Mouse (Mus musculus): ENCODE measurements at regions not wholly inside any gene's neighbourhood (a gene's known extent, or its start where the extent isn't known, plus 50 kb on each side); places are given as distances from the start of the nearest gene placed in this dataset.

- DNase-seq (ENCODE audit: low spot score): no peak
Observed at GRCm38 (mm10) chr16:93131404-93131803, 305.5 kb upstream of the Runx1 start.

- no peak for DNase-seq (ENCODE audit: low spot score)
Observed at GRCm38 (mm10) chr16:93130622-93131021, 304.7 kb upstream of the Runx1 start.

DNA sequence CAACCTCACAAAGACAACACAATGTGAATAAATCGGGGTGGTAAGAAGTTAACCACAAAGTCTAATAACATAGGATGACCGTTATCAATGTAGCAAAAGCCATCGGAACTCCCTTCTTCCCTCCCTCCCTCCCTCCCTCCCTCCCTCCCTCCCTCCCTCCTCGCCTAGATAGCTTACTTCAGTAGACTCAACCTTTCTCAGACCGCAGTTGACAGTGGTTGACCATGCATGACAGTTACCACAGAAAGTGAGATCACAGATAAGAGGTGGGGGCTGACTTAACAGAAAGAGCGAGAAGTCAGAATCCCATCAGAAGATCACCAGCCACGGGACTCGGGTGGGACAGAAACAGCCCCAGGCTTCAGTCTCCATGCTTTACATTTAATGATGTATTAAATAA, 297.8 kb upstream of the Runx1 start:
- DNase-seq (ENCODE audit: low spot score): no peak

DNA sequence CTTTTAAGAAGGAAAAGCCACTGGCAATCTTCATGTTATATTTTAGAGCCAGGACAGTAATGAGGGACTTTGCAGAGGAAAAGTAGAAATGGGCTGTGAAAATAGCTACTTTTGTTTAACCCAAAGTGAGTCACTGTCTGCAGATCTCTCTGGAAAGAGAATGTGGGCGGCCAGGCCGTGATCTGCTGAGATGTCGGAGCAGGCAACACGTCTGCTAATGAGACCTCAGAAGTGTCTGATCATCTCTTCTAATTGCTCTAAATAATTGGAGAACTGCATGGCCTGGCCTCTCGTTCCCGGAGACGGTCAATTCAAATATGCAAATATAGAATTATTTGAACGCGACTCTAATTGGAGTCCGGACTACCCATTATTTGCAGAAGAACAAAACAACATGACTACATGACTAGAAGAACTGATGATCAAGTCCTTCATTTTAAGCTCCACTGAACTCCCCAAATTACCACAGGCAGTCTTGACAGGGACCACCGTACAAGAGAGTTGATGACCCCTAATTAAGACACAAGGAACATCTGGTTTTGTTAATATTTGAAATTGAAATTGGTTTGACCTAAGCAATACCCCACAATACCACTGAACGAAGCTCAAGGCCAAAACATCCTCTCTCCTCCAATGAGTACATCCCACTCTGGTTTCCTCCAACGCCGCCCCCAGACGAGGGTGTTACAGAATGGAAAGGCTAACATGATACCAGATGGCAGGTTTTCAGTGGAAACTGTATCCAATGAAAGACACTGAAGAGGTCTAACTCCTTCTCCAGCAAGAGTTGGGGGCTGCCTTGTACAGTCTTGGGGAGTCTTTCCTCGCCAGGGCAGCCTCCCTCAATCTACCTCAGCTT, 290.4 kb upstream of the Runx1 start:
- no peak for DNase-seq (ENCODE audit: low spot score)

DNA sequence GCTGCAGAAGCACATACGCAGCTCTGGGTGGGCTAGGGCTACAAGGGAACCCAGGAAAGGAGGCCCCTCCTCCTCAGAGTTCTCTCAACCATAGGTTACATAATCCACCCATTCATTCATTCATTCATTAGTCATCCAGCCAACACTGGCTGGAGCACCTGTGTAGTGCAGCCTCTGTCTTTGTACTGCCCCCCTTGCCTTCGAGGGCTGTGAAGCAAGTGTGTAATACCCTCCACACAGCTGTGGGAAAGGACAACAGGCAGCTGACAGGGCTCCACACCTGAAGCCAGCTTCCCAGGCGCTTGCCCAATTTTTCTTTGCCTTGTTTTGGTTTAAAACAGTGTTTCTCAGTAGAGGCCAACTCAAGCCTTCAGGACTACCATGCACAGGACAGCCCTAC, 285.0 kb upstream of the Runx1 start:
- DNase-seq (ENCODE audit: low spot score): no peak

DNA sequence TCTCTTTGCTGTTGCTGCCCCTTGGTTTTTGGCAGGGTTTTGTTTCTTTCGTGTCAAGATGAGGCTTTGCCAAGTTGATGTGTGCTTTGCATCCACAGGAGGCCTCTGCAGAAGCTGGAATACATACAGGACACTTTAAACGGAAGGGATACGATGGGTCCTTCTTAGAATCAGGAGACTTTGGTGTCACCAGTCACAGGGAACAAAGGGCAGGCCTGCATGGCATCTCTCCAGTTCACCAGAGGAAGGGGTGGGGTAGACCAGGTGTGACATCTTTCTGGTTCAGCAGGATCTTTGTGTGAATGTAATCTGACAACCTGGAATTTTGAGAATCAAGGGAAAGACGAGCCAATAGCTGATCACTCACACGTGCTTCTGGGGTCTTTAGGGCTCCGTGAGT, 284.5 kb upstream of the Runx1 start:
- no peak for DNase-seq (ENCODE audit: low spot score)

GRCm38 (mm10) chr16:93109683-93110407, 283.9 kb upstream of the Runx1 start:
- no peak for DNase-seq (ENCODE audit: low spot score)

- no peak for DNase-seq (ENCODE audit: low spot score)
Observed at GRCm38 (mm10) chr16:93107524-93107845, 281.5 kb upstream of the Runx1 start.

- DNase-seq (ENCODE audit: low spot score): no peak
Observed at GRCm38 (mm10) chr16:93106811-93107523, 281.0 kb upstream of the Runx1 start.

GRCm38 (mm10) chr16:93102174-93102573, 276.2 kb upstream of the Runx1 start:
- DNase-seq (ENCODE audit: low spot score): no peak

DNA sequence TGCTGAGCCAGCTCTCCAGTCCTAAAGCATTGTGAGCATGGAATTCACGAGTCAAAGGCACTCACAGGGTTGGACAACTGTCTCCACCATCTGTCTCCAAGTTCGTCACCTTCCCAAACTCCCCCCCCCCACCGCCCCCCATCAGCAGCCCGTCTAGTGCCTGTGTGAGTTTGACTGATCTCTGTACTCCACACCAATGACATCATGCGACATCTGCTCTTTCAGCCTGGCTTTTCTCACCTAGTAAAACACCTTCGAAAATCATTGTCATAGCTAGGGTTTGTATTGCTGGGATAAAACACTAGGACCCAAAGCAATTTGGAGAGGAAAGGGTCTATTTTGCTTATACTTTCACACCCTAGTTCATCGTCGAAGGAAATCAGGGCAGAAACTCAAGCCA, 272.1 kb upstream of the Runx1 start:
- no peak for DNase-seq (ENCODE audit: low spot score)

DNA sequence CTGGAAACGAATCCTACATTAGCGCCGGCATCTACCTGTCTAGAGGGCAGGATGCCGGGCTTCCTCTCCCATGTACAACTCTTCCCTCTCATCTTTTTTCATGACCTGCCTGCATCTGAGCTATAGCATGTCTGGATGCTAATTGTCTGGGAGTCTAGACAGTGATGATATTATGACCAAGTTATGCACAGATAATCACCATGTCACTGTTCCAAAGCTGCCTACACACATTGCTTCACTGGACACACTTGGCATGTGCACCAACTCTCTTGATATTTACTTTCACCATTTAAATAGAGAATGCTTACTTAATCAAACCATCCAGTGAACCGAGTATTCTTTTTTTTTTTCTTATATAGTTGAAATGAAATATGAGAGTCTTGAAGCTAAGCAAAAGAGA, 270.2 kb upstream of the Runx1 start:
- DNase-seq (ENCODE audit: low spot score): no peak

DNA sequence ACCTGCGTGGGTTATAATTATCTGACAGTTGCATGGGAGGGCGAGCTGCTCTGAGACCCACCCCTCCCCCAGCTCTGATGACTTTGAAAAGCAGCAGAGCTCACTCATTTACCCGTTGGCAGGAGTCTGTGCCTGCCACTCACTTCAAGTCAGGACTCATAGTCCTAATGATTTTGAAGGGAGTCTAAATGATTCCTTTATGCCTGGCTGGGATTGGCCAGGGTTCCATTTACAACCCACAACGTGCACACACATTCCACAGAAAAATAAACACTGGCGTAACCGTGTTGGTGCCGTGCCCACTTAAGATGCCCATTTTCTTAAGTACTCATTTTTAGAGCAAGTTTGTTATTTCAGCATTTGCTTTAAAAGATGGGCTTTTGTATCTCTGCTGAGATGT, 266.8 kb upstream of the Runx1 start:
- no peak for DNase-seq (ENCODE audit: low spot score)

DNA sequence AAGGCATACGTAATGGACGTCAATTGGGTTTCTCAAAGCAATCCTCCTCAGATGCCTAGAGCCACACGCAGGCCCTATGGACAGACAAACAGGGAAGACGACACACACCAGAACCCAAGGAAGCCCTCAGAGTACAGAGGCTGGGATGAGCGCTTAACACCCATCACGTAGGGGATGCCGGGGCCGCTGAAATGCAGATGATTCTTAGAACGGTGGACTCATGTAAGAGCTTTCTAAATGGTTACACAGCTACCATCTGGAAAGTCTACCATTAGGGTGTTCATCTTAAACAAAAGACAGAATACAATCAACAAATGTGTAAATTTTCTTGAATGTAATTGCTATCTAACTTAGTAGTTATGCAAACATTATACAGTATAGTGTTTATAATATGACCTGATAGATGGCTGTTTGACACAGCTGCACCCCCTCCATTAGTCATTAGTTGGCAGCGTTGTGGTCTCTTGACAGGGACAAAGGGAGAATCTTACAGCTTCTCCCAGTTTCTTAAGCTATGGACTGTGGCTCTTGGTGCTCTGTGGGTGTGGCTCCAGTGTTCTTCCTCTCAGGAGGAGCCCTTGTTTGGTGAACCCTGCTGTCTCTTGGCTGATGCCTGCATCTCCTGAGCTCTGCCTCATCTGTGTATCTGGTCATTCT, 259.4 kb upstream of the Runx1 start:
- no peak for DNase-seq (ENCODE audit: low spot score)

GRCm38 (mm10) chr16:93083756-93084155, 257.8 kb upstream of the Runx1 start:
- no peak for DNase-seq (ENCODE audit: low spot score)

DNA sequence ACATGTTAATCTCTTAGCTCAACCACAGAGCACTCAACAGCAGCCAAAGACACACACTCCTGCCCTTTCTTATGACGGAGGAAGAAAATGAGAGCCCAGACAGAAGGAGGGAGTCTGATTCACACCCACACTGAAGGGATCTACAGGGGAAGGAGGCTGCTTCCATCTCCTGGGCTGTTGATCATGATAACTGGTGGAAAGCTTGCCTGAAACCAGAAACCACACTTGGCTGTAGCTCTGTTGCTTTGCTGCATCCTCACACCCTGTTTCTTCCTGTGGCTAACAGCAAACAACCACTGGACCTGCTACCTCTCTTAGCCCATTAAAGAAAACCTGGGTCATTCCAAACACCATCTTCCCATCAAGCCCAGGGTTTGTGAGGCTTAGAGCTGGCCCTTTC, 257.2 kb upstream of the Runx1 start:
- DNase-seq (ENCODE audit: low spot score): no peak

- DNase-seq (ENCODE audit: low spot score): no peak
Observed at GRCm38 (mm10) chr16:93081533-93081932, 255.6 kb upstream of the Runx1 start.

DNA sequence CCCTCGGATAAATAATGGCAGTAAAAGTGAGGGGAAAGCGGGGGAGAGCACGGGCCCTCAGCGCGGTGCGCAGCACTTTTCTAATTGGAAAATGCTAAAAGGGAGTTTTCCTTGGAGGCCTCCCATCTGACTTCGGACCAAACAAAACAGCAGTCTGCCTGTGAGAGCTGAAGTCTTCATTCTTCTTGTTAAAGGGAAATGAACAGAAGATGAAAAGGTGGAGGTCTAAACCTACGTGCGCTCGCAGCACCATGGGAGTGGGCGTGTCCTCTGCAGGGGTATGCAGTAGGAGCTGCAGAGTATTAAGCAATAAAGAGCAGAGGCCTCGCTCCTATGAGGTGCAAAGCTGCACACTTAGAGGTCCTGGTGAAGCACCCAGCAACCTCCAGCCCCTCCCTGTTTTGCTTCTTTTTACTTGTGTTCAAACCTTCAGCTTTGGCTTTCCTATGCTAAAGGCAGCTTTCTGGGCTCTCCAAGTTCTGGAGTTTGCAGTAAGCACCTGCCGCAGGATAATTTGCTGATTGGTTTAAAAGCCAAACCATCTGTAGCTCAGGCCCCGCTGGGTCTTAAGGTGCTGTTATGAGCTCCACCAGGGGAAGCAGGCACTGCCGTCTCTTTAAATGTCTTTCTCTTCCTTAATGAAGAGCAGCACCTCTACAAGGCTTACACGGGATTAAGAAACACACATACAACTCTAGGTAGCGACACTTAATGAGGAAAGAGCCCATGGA, 253.9 kb upstream of the Runx1 start:
- DNase-seq (ENCODE audit: low spot score): peak; percentile 27

DNA sequence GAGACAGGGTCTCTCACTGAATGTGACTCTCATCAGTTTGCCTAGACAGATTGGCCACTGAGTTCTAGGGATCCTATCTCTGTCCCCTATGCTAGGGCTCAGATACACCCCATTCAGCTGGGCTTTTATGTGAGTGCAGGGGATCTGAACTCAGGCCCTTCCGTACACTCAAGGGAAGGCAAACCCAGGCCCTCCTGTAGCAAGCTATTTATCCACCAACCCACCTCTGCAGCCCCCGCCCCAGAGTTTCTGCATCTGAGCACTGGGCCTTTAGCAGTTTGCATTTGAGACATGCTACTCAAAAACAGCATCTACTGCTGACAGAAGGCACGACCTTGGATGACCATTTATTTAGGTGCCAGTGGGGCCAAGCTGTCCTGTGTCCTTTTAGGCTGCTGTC, 253.0 kb upstream of the Runx1 start:
- DNase-seq (ENCODE audit: low spot score): no peak

- DNase-seq (ENCODE audit: low spot score): peak; percentile 48
Observed at GRCm38 (mm10) chr16:93075488-93075887, 249.5 kb upstream of the Runx1 start.

- peak; percentile 66 for DNase-seq (ENCODE audit: low spot score)
Observed at GRCm38 (mm10) chr16:93072156-93072555, 246.2 kb upstream of the Runx1 start.

DNA sequence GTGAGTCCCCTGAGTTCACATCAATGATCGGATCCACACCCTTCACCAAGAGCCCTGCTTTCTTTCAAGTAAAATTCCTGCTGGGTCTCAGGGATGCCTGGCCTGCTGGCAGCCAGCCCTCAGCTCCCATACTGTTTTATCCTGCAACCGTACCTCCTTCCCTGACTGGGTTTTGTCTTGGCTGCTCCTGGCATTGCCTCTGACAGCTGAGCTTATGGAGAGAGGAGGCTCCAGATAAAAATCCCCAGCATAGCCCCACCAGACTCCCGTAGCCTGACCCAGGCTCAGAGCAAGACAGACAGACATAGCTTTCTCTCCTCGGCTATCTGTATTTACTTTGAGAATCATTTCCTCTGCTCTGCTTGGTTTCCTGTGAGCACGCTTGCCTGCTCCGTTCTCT, 245.8 kb upstream of the Runx1 start:
- DNase-seq (ENCODE audit: low spot score): no peak
